Mouse (Mus musculus) midbrain, embryonic 16.5 days (tissue): ENCODE results near the gene Serpinf2. TPM values are rescaled to one million over a fixed set of nuclear protein-coding genes. Genes with fewer than 3 reads are reported as not detected.
"Not testable (repeated sequence)": the region's sequence is repeated elsewhere in the genome, so short reads cannot be mapped to it uniquely, and the experiment has no call there.

Source experiments
- ATAC-seq: fragments of 200-750 bp; cut with Nextera tagmentation; 2 replicates; pipeline ENCODE4 v1.8.0; 2017; ENCODE audit warnings: moderate TSS enrichment
- H3K27ac ChIP-seq: fragments of 300-500 bp; sonication (generic); 2 replicates; pipeline ENCODE4 v1.5.1; 2014; ENCODE audit warnings: mild to moderate bottlenecking, low read length, mixed read lengths
- H3K27me3 ChIP-seq: fragments of 300-500 bp; sonication (generic); 2 replicates; pipeline ENCODE4 v1.6.1; 2014; ENCODE audit warnings: low read depth, low read length, mixed read lengths; ENCODE audit not compliant: control insufficient read depth, insufficient read depth
- H3K36me3 ChIP-seq: fragments of 300-500 bp; sonication (generic); 2 replicates; pipeline ENCODE4 v1.6.1; 2014; ENCODE audit warnings: mild to moderate bottlenecking, low read length, moderate library complexity, mixed read lengths; ENCODE audit not compliant: control insufficient read depth, insufficient read depth
- H3K4me1 ChIP-seq: fragments of 300-500 bp; sonication (generic); 2 replicates; pipeline ENCODE4 v1.6.1; 2014; ENCODE audit warnings: mild to moderate bottlenecking, low read length, mixed read lengths; ENCODE audit not compliant: control insufficient read depth, insufficient read depth
- H3K4me2 ChIP-seq: fragments of 300-500 bp; sonication (generic); 2 replicates; pipeline ENCODE4 v1.6.1; 2014; ENCODE audit warnings: mild to moderate bottlenecking, low read length, mixed read lengths
- H3K4me3 ChIP-seq: fragments of 300-500 bp; sonication (generic); 2 replicates; pipeline ENCODE4 v1.5.1; 2014; ENCODE audit warnings: low read depth, mild to moderate bottlenecking, low read length, moderate library complexity, mixed read lengths
- H3K9ac ChIP-seq: fragments of 300-500 bp; sonication (generic); 2 replicates; pipeline ENCODE4 v1.6.1; 2014; ENCODE audit warnings: low read depth, low read length, mixed read lengths
- H3K9me3 ChIP-seq: fragments of 300-500 bp; sonication (generic); replicated peaks from 2 replicates; pipeline ENCODE4 v1.6.1; 2014; ENCODE audit warnings: mild to moderate bottlenecking, low read length, mixed read lengths; ENCODE audit not compliant: control insufficient read depth, poor library complexity, severe bottlenecking
- WGBS: fragments of 180-500 bp; shearing (Covaris S2); extraction: QIAGEN DNeasy Blood & Tissue Kit; methylation state at CpG from one replicate; pipeline ENCODE4 v1.1.7; 2014; 5-methylcytosine and 5-hydroxymethylcytosine counted together
- microRNA counts: library from miRNA; unstranded; fragments of <30 nt; microRNA quantifications from one replicate; lab custom pipeline; 2016
- microRNA-seq: library from miRNA; unstranded; fragments of <30 nt; microRNA quantifications from one replicate; pipeline ENCODE4, GENCODE M21; 2017
- polyA plus RNA-seq: library from polyadenylated mRNA; unstranded; fragments of >200 nt; fragmentation: Nextera tagmentation; extraction: Ambion mirVana; gene quantifications from 2 replicates; pipeline ENCODE4 v1.2.1, GENCODE M21; 2015

Serpinf2 gene
- polyA plus RNA-seq, 1 experiment from 2014 or later = not detected

GRCm38 (mm10) chr11:75397452-75397851 is 41.9 kb downstream of the Serpinf2 start:
- no peak for ATAC-seq
- 72% methylated on average over 7 of the region's 7 CpGs for WGBS

GRCm38 (mm10) chr11:75395611-75396010 is 43.8 kb downstream of the Serpinf2 start:
- Histone ChIP-seq H3K9me3 (no peaks in the 10 kb centered on the region), H3K36me3 (no peaks in the 10 kb centered on the region; the same call in 1 of the 2 replicates), H3K27ac (no peak overlapping the region), H3K9ac (no peak overlapping the region), H3K4me3 (no peak overlapping the region), H3K4me1 (peaks cover 5% of the 10 kb centered on the region; the same call in 1 of the 2 replicates), H3K4me2 (no peak overlapping the region), H3K27me3 (no peaks in the 10 kb centered on the region)
- no peak for ATAC-seq
- 94% methylated on average over 1 of the region's 1 CpGs for WGBS

More at GRCm38 (mm10) chr11:75397452-75397851, 41.9 kb downstream of the Serpinf2 start:
- peaks cover 7% of the 10 kb centered on the region for H3K4me1 ChIP-seq
- H3K4me2 ChIP-seq = no peak overlapping the region
- no peak overlapping the region for H3K4me3 ChIP-seq
- no peak overlapping the region; the same call in 1 of the 2 replicates for H3K27ac ChIP-seq
- H3K9ac ChIP-seq = no peak overlapping the region
- no peaks in the 10 kb centered on the region for H3K9me3 ChIP-seq
- H3K36me3 ChIP-seq = no peaks in the 10 kb centered on the region; the same call in 1 of the 2 replicates
- no peaks in the 10 kb centered on the region for H3K27me3 ChIP-seq

- WGBS = 72% methylated on average over 3 of the region's 3 CpGs
- not testable (repeated sequence) for H3K27ac ChIP-seq, H3K36me3 ChIP-seq, H3K9me3 ChIP-seq, H3K27me3 ChIP-seq, H3K4me2 ChIP-seq, ATAC-seq, H3K4me3 ChIP-seq, H3K4me1 ChIP-seq, H3K9ac ChIP-seq
Measured at GRCm38 (mm10) chr11:75383529-75383928, 55.9 kb downstream of the Serpinf2 start.

MicroRNAs encoded within 50 kb of the gene (microRNA counts, 519-probe panel; counts per million panel counts)
- microRNA mmu-miR-22 (lab: Ali Mortazavi, UCI) = 3,424 counts per million, percentile 94 among the panel's probes with 10 or more counts

Small RNA genes within 50 kb of the gene (microRNA-seq; reads per million reads assigned to microRNA genes)
- 5,905 reads per million, percentile 93 among the genes with 10 or more reads in this experiment for gene Mir22

Other genes with a start within 250 kb of the Serpinf2 start
- 12.5 and 14.0 TPM in 2 replicates for gene Dph1, start 248.3 kb downstream of the Serpinf2 start, polyA plus RNA-seq
- 17.8 and 19.7 TPM in 2 replicates for gene Rtn4rl1, start 245.8 kb downstream of the Serpinf2 start, polyA plus RNA-seq
- gene Rpa1, start 91.3 kb downstream of the Serpinf2 start, polyA plus RNA-seq = 50.6 and 50.7 TPM in 2 replicates
- 17.3 TPM in 2 replicates for gene Smyd4, start 91.2 kb downstream of the Serpinf2 start, polyA plus RNA-seq
- gene Serpinf1, start 16.9 kb downstream of the Serpinf2 start, polyA plus RNA-seq = 28.5 and 31.8 TPM in 2 replicates
- gene Wdr81, start 15.1 kb upstream of the Serpinf2 start, polyA plus RNA-seq = 7.4 and 7.6 TPM in 2 replicates
- 1.9 TPM in 2 replicates for gene Tlcd2, start 22.1 kb upstream of the Serpinf2 start, polyA plus RNA-seq
- 42.9 and 47.6 TPM in 2 replicates for gene Prpf8, start 47.2 kb upstream of the Serpinf2 start, polyA plus RNA-seq
- 2.8 and 2.9 TPM in 2 replicates for gene Rilp, start 70.5 kb upstream of the Serpinf2 start, polyA plus RNA-seq
- gene Scarf1, start 73.9 kb upstream of the Serpinf2 start, polyA plus RNA-seq = 3.4 and 4.3 TPM in 2 replicates
- 19.4 and 21.0 TPM in 2 replicates for gene Slc43a2, start 92.1 kb upstream of the Serpinf2 start, polyA plus RNA-seq
- 95.7 and 98.3 TPM in 2 replicates for gene Pitpna, start 148.5 kb upstream of the Serpinf2 start, polyA plus RNA-seq
- gene Inpp5k, start 191.4 kb upstream of the Serpinf2 start, polyA plus RNA-seq = 40.0 and 40.2 TPM in 2 replicates
- 10.3 and 10.8 TPM in 2 replicates for gene Myo1c, start 210.9 kb upstream of the Serpinf2 start, polyA plus RNA-seq
- 105 and 118 TPM in 2 replicates for gene Crk, start 239.7 kb upstream of the Serpinf2 start, polyA plus RNA-seq